Mouse (Mus musculus) telencephalon, adult 2 months (tissue): ENCODE measurements at regions not wholly inside any gene's neighbourhood (a gene's known extent, or its start where the extent isn't known, plus 50 kb on each side); places are given as distances from the start of the nearest gene placed in this dataset.
A peak's percentile ranks its signal among the peaks of the same experiment; 100 is the strongest.
"Not testable (repeated sequence)": the region's sequence is repeated elsewhere in the genome, so short reads cannot be mapped to it uniquely, and the experiment has no call there.

Experiments used
- DNase-seq: peaks from one replicate; pipeline ENCODE4 v3.0.0-alpha.2; 2011; ENCODE audit warnings: low read depth, low spot score

DNA sequence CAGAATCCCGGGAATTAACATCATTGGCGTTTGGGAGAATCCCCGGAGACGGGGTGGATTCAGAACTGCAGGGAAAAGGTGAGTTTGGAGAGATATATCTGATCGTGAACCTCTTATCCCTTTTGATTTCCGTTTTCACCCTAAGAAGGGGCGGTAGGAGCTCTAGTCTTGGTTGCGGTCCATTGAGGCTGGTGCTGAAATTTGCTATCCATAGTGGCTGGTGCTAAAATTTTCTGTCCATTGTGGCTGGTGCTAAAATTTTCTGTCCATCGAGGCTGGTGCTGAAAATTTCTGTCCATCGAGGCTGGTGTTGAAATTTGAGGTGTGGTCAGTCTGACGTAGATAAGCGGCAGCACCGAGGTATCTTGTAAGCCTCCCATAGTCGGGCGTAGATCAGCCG is 834.1 kb upstream of the Snrpn start:
- DNase-seq = not testable (repeated sequence)

GRCm38 (mm10) chr7:60961188-60961587 is 821.2 kb upstream of the Snrpn start:
- DNase-seq = peak; percentile 32

DNA sequence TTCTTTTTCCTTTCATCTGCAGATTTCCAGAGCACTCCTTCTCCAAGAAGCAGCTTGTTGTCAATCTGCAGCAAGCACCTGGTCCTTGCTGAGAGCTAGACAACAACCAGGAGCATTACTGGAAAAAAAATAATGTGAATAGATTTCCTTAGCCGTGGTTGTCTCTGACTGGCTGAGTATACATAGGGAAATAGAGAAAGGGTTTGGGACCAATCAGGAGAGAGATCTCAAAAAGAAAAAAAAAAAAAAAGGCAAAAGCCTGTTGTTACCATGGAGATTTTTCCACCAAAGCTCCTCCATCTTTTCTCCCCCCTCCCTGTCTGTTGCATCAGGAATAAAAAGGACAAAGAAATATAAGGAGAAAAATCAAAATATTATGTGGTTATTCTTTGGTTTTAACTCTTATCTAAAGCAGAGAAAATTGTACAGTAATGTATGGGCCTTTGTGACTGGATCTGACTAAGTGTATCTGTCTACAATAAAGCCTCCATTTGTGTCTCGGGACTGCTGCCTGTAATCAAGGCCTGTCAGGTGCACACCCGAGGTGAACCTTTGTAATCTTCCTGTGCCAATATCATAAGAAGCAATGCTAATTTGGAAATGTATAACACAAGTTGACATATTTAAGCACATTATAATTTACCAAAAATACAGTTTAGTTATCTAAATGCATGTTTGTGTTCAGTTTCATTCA is 799.9 kb upstream of the Snrpn start:
- peak; percentile 38 for DNase-seq
